Mouse (Mus musculus) CH12.LX (cell line): ENCODE results near the gene Serpine1. TPM values are rescaled to one million over a fixed set of nuclear protein-coding genes. Genes with fewer than 3 reads are reported as not detected.

Experiments
- DNase-seq: peaks from one replicate; pipeline ENCODE4 v3.0.0-alpha.2; 2013; ENCODE audit errors: extremely low read depth
- H3K27ac ChIP-seq: 2 replicates; pipeline ENCODE4 v1.5.1; 2012; ENCODE audit warnings: low read depth, mild to moderate bottlenecking, control low read depth, moderate library complexity; ENCODE audit not compliant: insufficient read depth
- H3K27me3 ChIP-seq: replicated peaks from 2 replicates; pipeline ENCODE3; 2012; ENCODE audit warnings: inconsistent platforms
- H3K36me3 ChIP-seq, 2 experiments: replicated peaks in 1 of 2; 2 replicates each; pipeline versions ENCODE3 to v1.6.1; 2012; ENCODE audit warnings: inconsistent platforms in 1 of 2, low read length in 1 of 2, mild to moderate bottlenecking in 1 of 2, mixed read lengths in 1 of 2, moderate library complexity in 1 of 2; ENCODE audit not compliant: control insufficient read depth in 1 of 2, insufficient read depth in 1 of 2
- H3K4me1 ChIP-seq, 2 experiments: 2 replicates each; pipeline ENCODE4 v1.6.1; 2012; ENCODE audit warnings: inconsistent platforms in 1 of 2, moderate library complexity in 1 of 2; ENCODE audit not compliant: insufficient read depth in 2 of 2, control insufficient read depth in 1 of 2
- H3K4me2 ChIP-seq: 2 replicates; pipeline ENCODE4 v1.6.1; 2012; ENCODE audit warnings: low read depth, mild to moderate bottlenecking, control low read depth; ENCODE audit not compliant: poor library complexity, insufficient read depth, severe bottlenecking
- H3K4me3 ChIP-seq, 3 experiments: fragments of 150-350 bp in 1 of 3; sonication (generic) in 1 of 3; replicated peaks in 1 of 3; 2 replicates each; pipeline versions ENCODE3 to v1.5.1; 2011 to 2012; ENCODE audit warnings: low read depth in 2 of 3, low read length in 2 of 3, mild to moderate bottlenecking in 2 of 3, moderate library complexity in 2 of 3, control low read depth in 1 of 3, improper control_type of control experiment in 1 of 3, inconsistent platforms in 1 of 3, mixed read lengths in 1 of 3; ENCODE audit not compliant: poor library complexity in 1 of 3
- H3K79me2 ChIP-seq: replicated peaks from 2 replicates; pipeline ENCODE4 v1.6.1; 2012; ENCODE audit warnings: mild to moderate bottlenecking, moderate library complexity; ENCODE audit not compliant: control insufficient read depth, poor library complexity, insufficient read depth, severe bottlenecking; ENCODE audit errors: extremely low read depth
- H3K9ac ChIP-seq: 2 replicates; pipeline ENCODE4 v1.6.1; 2012; ENCODE audit warnings: low read depth, mild to moderate bottlenecking, control low read depth, moderate library complexity; ENCODE audit not compliant: insufficient read depth
- H3K9me3 ChIP-seq: replicated peaks from 2 replicates; pipeline ENCODE3; 2012; ENCODE audit warnings: low read length, inconsistent platforms, mixed read lengths
- BHLHE40 ChIP-seq: IDR thresholded peaks from 2 replicates; pipeline ENCODE4 v1.6.1; 2011; ENCODE audit warnings: mild to moderate bottlenecking, low read depth, low read length, improper control_type of control experiment
- CHD1 ChIP-seq: IDR thresholded peaks from 2 replicates; pipeline ENCODE4 v1.6.1; 2012; ENCODE audit warnings: low read depth, low read length, improper control_type of control experiment, inconsistent platforms
- CHD2 ChIP-seq: IDR thresholded peaks from 2 replicates; pipeline ENCODE4 v1.6.1; 2011; ENCODE audit warnings: low read length, improper control_type of control experiment
- CTCF ChIP-seq, 2 experiments: IDR thresholded peaks in 1 of 2; conservative IDR thresholded peaks in 1 of 2; 2 replicates each; pipeline ENCODE4 v1.5.1; 2011 to 2012; ENCODE audit warnings: low read depth in 2 of 2, low read length in 2 of 2, improper control_type of control experiment in 1 of 2, inconsistent platforms in 1 of 2, mild to moderate bottlenecking in 1 of 2, moderate library complexity in 1 of 2
- E2F4 ChIP-seq: IDR thresholded peaks from 2 replicates; pipeline ENCODE4 v1.6.1; 2011; ENCODE audit warnings: low read depth, low read length, improper control_type of control experiment; ENCODE audit not compliant: insufficient replicate concordance
- ELF1 ChIP-seq: IDR thresholded peaks from 2 replicates; pipeline ENCODE4 v1.6.1; 2014; ENCODE audit warnings: low read depth, mild to moderate bottlenecking, inconsistent platforms, low read length, improper control_type of control experiment
- EP300 ChIP-seq: IDR thresholded peaks from 2 replicates; pipeline ENCODE4 v1.6.1; 2011; ENCODE audit warnings: low read length, improper control_type of control experiment
- ETS1 ChIP-seq: conservative IDR thresholded peaks from 2 replicates; pipeline ENCODE4 v1.6.1; 2012; ENCODE audit warnings: low read depth, mild to moderate bottlenecking, inconsistent platforms, low read length, improper control_type of control experiment, moderate library complexity
- GABPA ChIP-seq: IDR thresholded peaks from 2 replicates; pipeline ENCODE4 v1.6.1; 2012; ENCODE audit warnings: low read depth, low read length, improper control_type of control experiment, inconsistent platforms; ENCODE audit not compliant: insufficient replicate concordance
- HCFC1 ChIP-seq: IDR thresholded peaks from 2 replicates; pipeline ENCODE4 v1.6.1; 2012; ENCODE audit warnings: low read depth, mild to moderate bottlenecking, inconsistent platforms, low read length, improper control_type of control experiment
- IRF4 ChIP-seq: IDR thresholded peaks from 2 replicates; pipeline ENCODE4 v1.6.1; 2014; ENCODE audit warnings: low read depth, mild to moderate bottlenecking, inconsistent platforms, low read length, improper control_type of control experiment
- JUN ChIP-seq: IDR thresholded peaks from 2 replicates; pipeline ENCODE4 v1.6.1; 2011; ENCODE audit warnings: low read depth, mild to moderate bottlenecking, low read length, improper control_type of control experiment, moderate library complexity; ENCODE audit not compliant: insufficient read depth
- JUND ChIP-seq: conservative IDR thresholded peaks from 2 replicates; pipeline ENCODE4 v1.6.1; 2011; ENCODE audit warnings: low read depth, low read length, improper control_type of control experiment
- KAT2A ChIP-seq: IDR thresholded peaks from 2 replicates; pipeline ENCODE4 v1.6.1; 2012; ENCODE audit warnings: low read length, improper control_type of control experiment, inconsistent platforms; ENCODE audit not compliant: insufficient replicate concordance
- MAFK ChIP-seq: IDR thresholded peaks from 2 replicates; pipeline ENCODE4 v1.6.1; 2011; ENCODE audit warnings: low read length, improper control_type of control experiment; ENCODE audit not compliant: insufficient replicate concordance
- MAX ChIP-seq: IDR thresholded peaks from 2 replicates; pipeline ENCODE4 v1.6.1; 2011; ENCODE audit warnings: low read length, improper control_type of control experiment
- MAZ ChIP-seq: IDR thresholded peaks from 2 replicates; pipeline ENCODE4 v1.6.1; 2012; ENCODE audit warnings: low read depth, mild to moderate bottlenecking, inconsistent platforms, low read length, improper control_type of control experiment, moderate library complexity
- MEF2A ChIP-seq: IDR thresholded peaks from 2 replicates; pipeline ENCODE4 v1.6.1; 2014; ENCODE audit warnings: low read depth, mild to moderate bottlenecking, inconsistent platforms, low read length, improper control_type of control experiment, borderline replicate concordance
- MXI1 ChIP-seq: IDR thresholded peaks from 2 replicates; pipeline ENCODE4 v1.6.1; 2011; ENCODE audit warnings: mild to moderate bottlenecking, low read depth, low read length, improper control_type of control experiment
- MYC ChIP-seq: IDR thresholded peaks from 2 replicates; pipeline ENCODE4 v1.6.1; 2011; ENCODE audit warnings: low read depth, mild to moderate bottlenecking, improper control_type of control experiment, low read length
- NELFE ChIP-seq: IDR thresholded peaks from 2 replicates; pipeline ENCODE4 v1.6.1; 2011; ENCODE audit warnings: low read depth, low read length, improper control_type of control experiment
- NRF1 ChIP-seq: IDR thresholded peaks from 2 replicates; pipeline ENCODE4 v1.6.1; 2014; ENCODE audit warnings: low read depth, mild to moderate bottlenecking, inconsistent platforms, low read length, improper control_type of control experiment, moderate library complexity
- PAX5 ChIP-seq: IDR thresholded peaks from 2 replicates; pipeline ENCODE4 v1.6.1; 2012; ENCODE audit warnings: low read length, inconsistent platforms, mixed read lengths
- POLR2A ChIP-seq: IDR thresholded peaks from 2 replicates; pipeline ENCODE4 v1.6.1; 2011; ENCODE audit warnings: low read depth, mild to moderate bottlenecking, improper control_type of control experiment, low read length
- POLR2AphosphoS2 ChIP-seq: IDR thresholded peaks from 2 replicates; pipeline ENCODE4 v1.6.1; 2011; ENCODE audit warnings: low read depth, low read length, improper control_type of control experiment
- RAD21 ChIP-seq: IDR thresholded peaks from 2 replicates; pipeline ENCODE4 v1.6.1; 2011; ENCODE audit warnings: low read depth, mild to moderate bottlenecking, low read length, improper control_type of control experiment, moderate library complexity
- RCOR1 ChIP-seq: conservative IDR thresholded peaks from 2 replicates; pipeline ENCODE4 v1.6.1; 2012; ENCODE audit warnings: low read depth, mild to moderate bottlenecking, inconsistent platforms, low read length, improper control_type of control experiment
- SIN3A ChIP-seq: IDR thresholded peaks from 2 replicates; pipeline ENCODE4 v1.6.1; 2012; ENCODE audit warnings: low read length, improper control_type of control experiment, inconsistent platforms
- SMC3 ChIP-seq: IDR thresholded peaks from 2 replicates; pipeline ENCODE4 v1.6.1; 2011; ENCODE audit warnings: low read depth, low read length, improper control_type of control experiment
- TBP ChIP-seq: conservative IDR thresholded peaks from 2 replicates; pipeline ENCODE4 v1.6.1; 2011; ENCODE audit warnings: low read depth, low read length, improper control_type of control experiment
- TCF12 ChIP-seq: IDR thresholded peaks from 2 replicates; pipeline ENCODE4 v1.6.1; 2014; ENCODE audit warnings: low read depth, mild to moderate bottlenecking, inconsistent platforms, low read length, improper control_type of control experiment
- UBTF ChIP-seq: IDR thresholded peaks from 2 replicates; pipeline ENCODE4 v1.6.1; 2012; ENCODE audit warnings: low read depth, mild to moderate bottlenecking, inconsistent platforms, low read length, improper control_type of control experiment, moderate library complexity
- USF1 ChIP-seq: IDR thresholded peaks from 2 replicates; pipeline ENCODE4 v1.6.1; 2014; ENCODE audit warnings: low read depth, mild to moderate bottlenecking, inconsistent platforms, low read length, improper control_type of control experiment
- USF2 ChIP-seq: conservative IDR thresholded peaks from 2 replicates; pipeline ENCODE4 v1.6.1; 2011; ENCODE audit warnings: low read depth, low read length, improper control_type of control experiment
- ZC3H11A ChIP-seq: IDR thresholded peaks from 2 replicates; pipeline ENCODE4 v1.6.1; 2012; ENCODE audit warnings: low read depth, mild to moderate bottlenecking, inconsistent platforms, low read length, improper control_type of control experiment
- ZKSCAN1 ChIP-seq: IDR thresholded peaks from 2 replicates; pipeline ENCODE4 v1.6.1; 2012; ENCODE audit warnings: low read depth, inconsistent platforms, low read length, improper control_type of control experiment, borderline replicate concordance
- ZMIZ1 ChIP-seq: IDR thresholded peaks from 2 replicates; pipeline ENCODE4 v1.6.1; 2012; ENCODE audit warnings: low read depth, mild to moderate bottlenecking, inconsistent platforms, low read length, improper control_type of control experiment
- ZNF384 ChIP-seq: IDR thresholded peaks from 2 replicates; pipeline ENCODE4 v1.6.1; 2012; ENCODE audit warnings: low read depth, low read length, improper control_type of control experiment, inconsistent platforms
- dilution Hi-C: fragments of 300-500 bp; cut with MboI; formaldehyde crosslinking; loops from 2 replicates; pipeline ENCODE4 v1.14.3; 2020; ENCODE audit warnings: low sequenced_read_pairs; ENCODE audit not compliant: extremely low pct_unique_long_range_greater_than_20kb, extremely low pct_ligation_motif_present
- in situ Hi-C: fragments of 300-500 bp; cut with MboI; formaldehyde crosslinking; loops from 3 replicates; pipeline ENCODE4 v1.14.3; 2019; ENCODE audit warnings: low sequenced_read_pairs, low pct_ligation_motif_present, low pct_unique_long_range_greater_than_20kb, mixed read lengths
- polyA plus RNA-seq: library from polyadenylated mRNA; unstranded; fragments of >175 nt; gene quantifications from 2 replicates; pipeline ENCODE4 v1.2.1, GENCODE M21; 2012; ENCODE audit warnings: low read depth; ENCODE audit not compliant: insufficient read length
- total RNA-seq, 2 experiments: library from RNA; depleted of rRNA; stranded (reverse); fragments of 300-350 nt in 1 of 2; fragments of >200 nt in 1 of 2; gene quantifications; 2 replicates each; pipeline ENCODE4 v1.2.3; 2012 to 2014

The Serpine1 gene
- total and polyA plus RNA-seq, 3 experiments = 0.51 to 1.8 (median 0.61) TPM

- peak overlapping the region; percentile 65 for H3K4me2 ChIP-seq
- dilution Hi-C loops = no loop called here
- no peak overlapping the region for H3K9ac ChIP-seq
Observed at GRCm38 (mm10) chr5:137025132-137025531, 46.9 kb downstream of the Serpine1 start.

DNA sequence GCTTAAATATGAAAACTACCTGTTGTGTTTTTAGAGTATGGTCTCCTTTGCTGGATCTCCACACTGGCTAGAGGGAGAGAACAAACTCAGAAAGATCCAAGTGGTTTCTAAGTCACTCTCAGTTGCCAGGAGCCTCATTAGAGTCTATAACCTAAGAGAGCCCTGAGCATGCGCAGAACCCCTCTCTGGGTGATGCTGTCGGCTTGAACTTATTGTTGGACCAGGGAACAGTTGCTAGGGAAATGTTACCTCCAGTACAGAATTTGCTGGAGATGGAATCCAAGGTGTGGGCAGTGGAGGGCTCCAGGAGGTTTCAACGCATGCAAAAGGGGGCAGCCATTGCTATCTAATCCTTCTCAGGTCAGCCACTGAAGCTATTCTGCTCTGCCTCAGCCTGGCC lies 47.8 kb downstream of the Serpine1 start:
- dilution Hi-C loops (no loop called here), in situ Hi-C loops (loop anchor here (10.0 kb wide), 1 partner anchor 90 kb away; the partner anchor contains the start of gene Trim56)
- TF ChIP-seq ZMIZ1 (no peak), NRF1 (peak; percentile 74)
- no peak overlapping the region for H3K27ac ChIP-seq
- H3K9ac ChIP-seq = no peak overlapping the region
- H3K4me1 ChIP-seq = peaks cover 6 to 8% of the 10 kb centered on the region in 2 experiments
- H3K79me2 ChIP-seq = no peaks in the 10 kb centered on the region
- H3K36me3 ChIP-seq = no peaks in the 10 kb centered on the region
- DNase-seq = no peak
- H3K4me2 ChIP-seq = no peak overlapping the region
- peaks cover 84% of the 10 kb centered on the region for H3K27me3 ChIP-seq
- peaks cover 6% of the 10 kb centered on the region for H3K9me3 ChIP-seq
- H3K4me3 ChIP-seq = no peak overlapping the region

More at GRCm38 (mm10) chr5:137025132-137025531, 46.9 kb downstream of the Serpine1 start:
- Histone ChIP-seq H3K27ac (no peak overlapping the region), H3K4me3 (peak overlapping the region in 1 of 3 experiments; percentile 23), H3K36me3 (no peaks in the 10 kb centered on the region), H3K9me3 (peaks cover 6% of the 10 kb centered on the region), H3K79me2 (no peaks in the 10 kb centered on the region), H3K27me3 (peaks cover 87% of the 10 kb centered on the region), H3K4me1 (peaks cover 6 to 13% of the 10 kb centered on the region in 2 experiments)
- in situ Hi-C loops = loop anchor here (10.0 kb wide), 1 partner anchor 90 kb away; the partner anchor contains the start of gene Trim56
- DNase-seq = peak; percentile 58
- TF ChIP-seq MAFK = no peak
- TF ChIP-seq SMC3 = peak; percentile 82
- TF ChIP-seq MAZ = peak; percentile 87
- TF ChIP-seq POLR2A = no peak
- no peak for TF ChIP-seq HCFC1
- 0 out of 2 replicates have a peak, but pooled peaks have one; percentile 35 for TF ChIP-seq RCOR1
- 0 out of 2 replicates have a peak, but pooled peaks have one; percentile 45 for TF ChIP-seq MXI1
- peak; percentile 48; the same call in 1 of the 2 replicates for TF ChIP-seq SIN3A
- TF ChIP-seq CHD2 = 0 out of 2 replicates have a peak, but pooled peaks have one; percentile 13
- no peak for TF ChIP-seq JUND
- TF ChIP-seq BHLHE40 = peak; percentile 38; the same call in 1 of the 2 replicates
- TF ChIP-seq E2F4 = no peak
- no peak for TF ChIP-seq ZNF384
- TF ChIP-seq CTCF (conservative IDR thresholded peaks at IDR 0.05 in 1 of 2, IDR thresholded peaks at IDR 0.05 in 1 of 2; ENCODE audit: low read depth in 2 of 2, low read length in 2 of 2) = peak; percentile 42 to 87; a peak in 3 of 4 replicates
- no peak for TF ChIP-seq CHD1
- TF ChIP-seq KAT2A = no peak
- no peak for TF ChIP-seq ETS1
- TF ChIP-seq TBP = no peak
- no peak for TF ChIP-seq GABPA
- TF ChIP-seq MYC = no peak; the same call in 1 of the 2 replicates
- peak; percentile 30; the same call in 1 of the 2 replicates for TF ChIP-seq IRF4
- TF ChIP-seq TCF12 = 0 out of 2 replicates have a peak, but pooled peaks have one; percentile 31
- no peak for TF ChIP-seq JUN
- TF ChIP-seq MAX = peak; percentile 34; the same call in 1 of the 2 replicates
- no peak for TF ChIP-seq ZC3H11A
- no peak for TF ChIP-seq MEF2A
- TF ChIP-seq NRF1 = 0 out of 2 replicates have a peak, but pooled peaks have one; percentile 16
- TF ChIP-seq POLR2AphosphoS2 = no peak
- TF ChIP-seq ZMIZ1 = no peak
- TF ChIP-seq UBTF = no peak
- TF ChIP-seq NELFE = 0 out of 2 replicates have a peak, but pooled peaks have one; percentile 29
- TF ChIP-seq RAD21 = peak; percentile 54
- TF ChIP-seq USF2 = no peak
- TF ChIP-seq ELF1 = peak; percentile 53
- no peak for TF ChIP-seq USF1
- no peak for TF ChIP-seq EP300
- no peak for TF ChIP-seq PAX5
- TF ChIP-seq ZKSCAN1 = no peak
